Mouse (Mus musculus) G1E (cell line): Measurements from ENCODE around the gene Nuak2.

Experiments
- CTCF ChIP-seq: IDR thresholded peaks from 2 replicates; pipeline ENCODE4 v1.5.1; 2012; ENCODE audit warnings: low read depth, low read length, inconsistent platforms, mixed read lengths
- GATA1 ChIP-seq: IDR thresholded peaks from 2 replicates; pipeline ENCODE4 v1.6.1; 2012; ENCODE audit warnings: borderline replicate concordance, low read length, inconsistent platforms, mixed read lengths
- GATA2 ChIP-seq: IDR thresholded peaks from 2 replicates; pipeline ENCODE4 v1.6.1; 2012; ENCODE audit warnings: low read depth, low read length, inconsistent platforms, borderline replicate concordance
- TAL1 ChIP-seq: conservative IDR thresholded peaks from 2 replicates; pipeline ENCODE4 v1.6.1; 2012; ENCODE audit warnings: low read depth, low read length, inconsistent platforms, mixed read lengths

DNA sequence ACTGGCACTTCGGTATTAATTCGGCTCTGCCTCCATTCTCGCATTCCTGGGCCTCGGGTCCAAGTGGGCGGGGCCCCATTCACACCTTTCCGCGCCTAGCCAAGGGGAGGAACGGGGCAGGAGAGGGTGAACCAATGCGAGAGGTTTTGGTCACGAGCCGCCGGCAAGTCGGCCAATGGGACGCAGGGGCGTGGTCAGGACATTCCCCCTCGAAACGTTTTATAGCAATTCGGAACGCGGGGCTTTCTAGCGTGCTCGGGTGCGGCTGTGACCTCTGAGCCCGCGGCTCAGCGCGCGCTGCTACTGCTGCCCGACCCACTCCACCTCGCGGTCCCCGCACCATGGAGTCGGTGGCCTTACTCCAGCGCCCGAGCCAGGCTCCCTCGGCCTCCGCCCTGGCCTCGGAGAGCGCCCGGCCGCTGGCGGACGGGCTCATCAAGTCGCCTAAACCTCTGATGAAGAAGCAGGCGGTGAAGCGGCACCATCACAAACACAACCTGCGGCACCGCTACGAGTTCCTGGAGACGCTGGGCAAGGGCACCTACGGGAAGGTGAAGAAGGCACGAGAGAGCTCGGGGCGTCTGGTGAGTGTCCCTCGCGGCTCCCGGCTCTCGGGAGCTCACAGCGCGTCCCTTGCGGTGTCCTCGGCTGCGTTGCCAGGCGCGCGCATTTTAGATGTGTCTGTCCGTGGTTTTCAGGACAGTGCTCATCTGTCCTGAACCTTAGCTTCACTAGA lies at the start of gene Nuak2:
- TF ChIP-seq CTCF, result no peak
- no peak for TF ChIP-seq GATA1
- no peak for TF ChIP-seq TAL1
- no peak for TF ChIP-seq GATA2
